Mouse (Mus musculus): Measurements from ENCODE around the gene Hba-a2.

DNA sequence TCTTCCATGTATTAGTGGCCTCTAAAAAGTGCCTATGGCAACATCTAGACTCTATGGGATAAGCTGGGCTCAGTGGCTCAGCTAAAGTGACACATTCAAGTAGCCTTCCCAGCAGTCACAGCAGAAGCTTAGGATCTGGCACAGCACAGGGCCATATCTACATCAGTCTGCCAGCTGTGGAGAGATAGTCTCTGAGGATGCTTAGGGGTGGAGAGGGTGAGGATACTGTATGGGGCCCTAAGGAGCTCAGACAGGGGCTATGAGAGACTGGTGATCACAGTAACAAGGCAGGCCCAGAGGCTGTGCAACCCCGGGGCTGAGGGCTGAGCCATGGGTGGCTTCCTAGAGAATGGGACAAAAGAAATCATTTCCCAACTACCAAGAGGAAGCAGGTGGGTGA is 10.7 kb downstream of the Hba-a2 start:
- TF ChIP-seq CTCF (IDR thresholded peaks at IDR 0.05; ENCODE audit: borderline replicate concordance, insufficient read depth, low read length), result no peak
- no peak for TF ChIP-seq POLR2A (IDR thresholded peaks at IDR 0.05; ENCODE audit: low read depth, low read length)
